Mouse (Mus musculus): ENCODE measurements around the gene Sertad2. TPM values are rescaled to one million over a fixed set of nuclear protein-coding genes. Genes with fewer than 3 reads are reported as not detected.

The Sertad2 gene
- polyA plus RNA-seq, 1 experiment from 2014 or later: 29.1 TPM

GRCm38 (mm10) chr11:20646142-20646541 lies 103.1 kb downstream of the Sertad2 start:
- 43% methylated on average over 6 of the region's 6 CpGs for WGBS
- H3K4me3 ChIP-seq (ENCODE audit: low read length): no peak overlapping the region

GRCm38 (mm10) chr11:20646986-20647726 lies 104.1 kb downstream of the Sertad2 start:
- no peaks in the 10 kb centered on the region for H3K9me3 ChIP-seq (ENCODE audit: control insufficient read depth, low read length)
- no peak; the same call in 1 of the 2 replicates for ATAC-seq
- H3K36me3 ChIP-seq (ENCODE audit: control insufficient read depth, insufficient read depth, low read length): peaks cover 5% of the 10 kb centered on the region
- H3K9ac ChIP-seq (ENCODE audit: low read depth, low read length): no peak overlapping the region
- no peaks in the 10 kb centered on the region for H3K27me3 ChIP-seq (replicated peaks; ENCODE audit: control insufficient read depth, insufficient read depth, low read length)
- 27% methylated on average over 10 of the region's 10 CpGs for WGBS
- no peak overlapping the region for H3K4me2 ChIP-seq (ENCODE audit: low read length)
- H3K27ac ChIP-seq (ENCODE audit: low read depth, low read length): no peak overlapping the region
- H3K4me3 ChIP-seq (ENCODE audit: low read length): no peak overlapping the region
- H3K4me1 ChIP-seq (ENCODE audit: control insufficient read depth, insufficient read depth, low read depth, low read length): peaks cover 19% of the 10 kb centered on the region

More at GRCm38 (mm10) chr11:20646142-20646541, 103.1 kb downstream of the Sertad2 start:
- no peak for ATAC-seq
- Histone ChIP-seq H3K4me2 (ENCODE audit: low read length) (no peak overlapping the region), H3K9ac (ENCODE audit: low read depth, low read length) (no peak overlapping the region), H3K36me3 (ENCODE audit: control insufficient read depth, insufficient read depth, low read length) (peaks cover 5% of the 10 kb centered on the region), H3K27me3 (replicated peaks; ENCODE audit: control insufficient read depth, insufficient read depth, low read length) (no peaks in the 10 kb centered on the region), H3K27ac (ENCODE audit: low read depth, low read length) (no peak overlapping the region), H3K4me1 (ENCODE audit: control insufficient read depth, insufficient read depth, low read depth, low read length) (peaks cover 19% of the 10 kb centered on the region), H3K9me3 (ENCODE audit: control insufficient read depth, low read length) (no peaks in the 10 kb centered on the region)

- Histone ChIP-seq H3K9me3 (ENCODE audit: control insufficient read depth, low read length) (no peaks in the 10 kb centered on the region), H3K27me3 (replicated peaks; ENCODE audit: control insufficient read depth, insufficient read depth, low read length) (no peaks in the 10 kb centered on the region), H3K4me1 (ENCODE audit: control insufficient read depth, insufficient read depth, low read depth, low read length) (peaks cover 19% of the 10 kb centered on the region), H3K4me2 (ENCODE audit: low read length) (no peak overlapping the region), H3K36me3 (ENCODE audit: control insufficient read depth, insufficient read depth, low read length) (peaks cover 5% of the 10 kb centered on the region), H3K9ac (ENCODE audit: low read depth, low read length) (peak overlapping the region; percentile 10; the same call in 1 of the 2 replicates), H3K4me3 (ENCODE audit: low read length) (no peak overlapping the region), H3K27ac (ENCODE audit: low read depth, low read length) (no peak overlapping the region)
- WGBS: 41% methylated on average over 19 of the region's 19 CpGs
- peak; percentile 9; the same call in 1 of the 2 replicates for ATAC-seq
These were observed 105.0 kb downstream of the Sertad2 start for GRCm38 (mm10) chr11:20647902-20648625.

- WGBS: 24% methylated on average over 5 of the region's 5 CpGs
- peak; percentile 34; the same call in 1 of the 2 replicates for ATAC-seq
These were observed 106.4 kb downstream of the Sertad2 start for GRCm38 (mm10) chr11:20649477-20649876.

GRCm38 (mm10) chr11:20650006-20650639 lies 107.1 kb downstream of the Sertad2 start:
- H3K36me3 ChIP-seq (ENCODE audit: control insufficient read depth, insufficient read depth, low read length): peaks cover 5% of the 10 kb centered on the region
- H3K4me2 ChIP-seq (ENCODE audit: low read length): no peak overlapping the region; the same call in 1 of the 2 replicates
- peaks cover 21% of the 10 kb centered on the region for H3K4me1 ChIP-seq (ENCODE audit: control insufficient read depth, insufficient read depth, low read depth, low read length)
- 22% methylated on average over 17 of the region's 17 CpGs for WGBS
- no peak overlapping the region for H3K9ac ChIP-seq (ENCODE audit: low read depth, low read length)
- H3K4me3 ChIP-seq (ENCODE audit: low read length): no peak overlapping the region
- no peaks in the 10 kb centered on the region for H3K27me3 ChIP-seq (replicated peaks; ENCODE audit: control insufficient read depth, insufficient read depth, low read length)
- H3K27ac ChIP-seq (ENCODE audit: low read depth, low read length): no peak overlapping the region
- ATAC-seq: peak; percentile 61
- H3K9me3 ChIP-seq (ENCODE audit: control insufficient read depth, low read length): no peaks in the 10 kb centered on the region

More at GRCm38 (mm10) chr11:20649477-20649876, 106.4 kb downstream of the Sertad2 start:
- Histone ChIP-seq H3K4me1 (ENCODE audit: control insufficient read depth, insufficient read depth, low read depth, low read length) (peaks cover 19% of the 10 kb centered on the region), H3K27ac (ENCODE audit: low read depth, low read length) (no peak overlapping the region), H3K9ac (ENCODE audit: low read depth, low read length) (no peak overlapping the region), H3K4me3 (ENCODE audit: low read length) (no peak overlapping the region), H3K4me2 (ENCODE audit: low read length) (no peak overlapping the region), H3K36me3 (ENCODE audit: control insufficient read depth, insufficient read depth, low read length) (peaks cover 5% of the 10 kb centered on the region), H3K9me3 (ENCODE audit: control insufficient read depth, low read length) (no peaks in the 10 kb centered on the region), H3K27me3 (replicated peaks; ENCODE audit: control insufficient read depth, insufficient read depth, low read length) (no peaks in the 10 kb centered on the region)

GRCm38 (mm10) chr11:20651166-20651565 lies 108.1 kb downstream of the Sertad2 start:
- no peaks in the 10 kb centered on the region for H3K9me3 ChIP-seq (ENCODE audit: control insufficient read depth, low read length)
- no peaks in the 10 kb centered on the region for H3K27me3 ChIP-seq (replicated peaks; ENCODE audit: control insufficient read depth, insufficient read depth, low read length)
- H3K4me3 ChIP-seq (ENCODE audit: low read length): no peak overlapping the region
- no peak overlapping the region for H3K9ac ChIP-seq (ENCODE audit: low read depth, low read length)
- H3K4me2 ChIP-seq (ENCODE audit: low read length): no peak overlapping the region
- 53% methylated on average over 1 of the region's 1 CpGs for WGBS
- peaks cover 31% of the 10 kb centered on the region for H3K4me1 ChIP-seq (ENCODE audit: control insufficient read depth, insufficient read depth, low read depth, low read length)
- H3K27ac ChIP-seq (ENCODE audit: low read depth, low read length): no peak overlapping the region
- peaks cover 5% of the 10 kb centered on the region for H3K36me3 ChIP-seq (ENCODE audit: control insufficient read depth, insufficient read depth, low read length)
- no peak for ATAC-seq

- H3K9ac ChIP-seq (ENCODE audit: low read depth, low read length): peak overlapping the region; percentile 57
- no peaks in the 10 kb centered on the region for H3K27me3 ChIP-seq (replicated peaks; ENCODE audit: control insufficient read depth, insufficient read depth, low read length)
- peak overlapping the region; percentile 12 for H3K4me3 ChIP-seq (ENCODE audit: low read length)
- ATAC-seq: peak; percentile 91
- peak overlapping the region; percentile 78 for H3K27ac ChIP-seq (ENCODE audit: low read depth, low read length)
- no peaks in the 10 kb centered on the region; the same call in 1 of the 2 replicates for H3K9me3 ChIP-seq (ENCODE audit: control insufficient read depth, low read length)
- H3K4me2 ChIP-seq (ENCODE audit: low read length): peak overlapping the region; percentile 26
- WGBS: 5% methylated on average over 18 of the region's 18 CpGs
- H3K36me3 ChIP-seq (ENCODE audit: control insufficient read depth, insufficient read depth, low read length): no peaks in the 10 kb centered on the region
- H3K4me1 ChIP-seq (ENCODE audit: control insufficient read depth, insufficient read depth, low read depth, low read length): peaks cover 22% of the 10 kb centered on the region
These were observed 113.0 kb downstream of the Sertad2 start for GRCm38 (mm10) chr11:20655795-20656710.

GRCm38 (mm10) chr11:20656711-20657057 lies 113.6 kb downstream of the Sertad2 start:
- WGBS: 13% methylated on average over 10 of the region's 10 CpGs
- Histone ChIP-seq H3K4me3 (ENCODE audit: low read length) (peak overlapping the region; percentile 12), H3K36me3 (ENCODE audit: control insufficient read depth, insufficient read depth, low read length) (no peaks in the 10 kb centered on the region), H3K9me3 (ENCODE audit: control insufficient read depth, low read length) (no peaks in the 10 kb centered on the region; the same call in 1 of the 2 replicates), H3K4me1 (ENCODE audit: control insufficient read depth, insufficient read depth, low read depth, low read length) (peaks cover 22% of the 10 kb centered on the region), H3K27ac (ENCODE audit: low read depth, low read length) (peak overlapping the region; percentile 78), H3K27me3 (replicated peaks; ENCODE audit: control insufficient read depth, insufficient read depth, low read length) (no peaks in the 10 kb centered on the region), H3K9ac (ENCODE audit: low read depth, low read length) (peak overlapping the region; percentile 57), H3K4me2 (ENCODE audit: low read length) (peak overlapping the region; percentile 26)
- ATAC-seq: peak; percentile 28
